Mouse (Mus musculus): ENCODE results near the gene Nt5e.

Nt5e gene

GRCm38 (mm10) chr9:88388826-88389225 is 61.8 kb downstream of the Nt5e start:
- DNase-seq (ENCODE audit: low read depth), result no peak

- DNase-seq (ENCODE audit: low read depth), result no peak
These were observed 67.9 kb downstream of the Nt5e start for GRCm38 (mm10) chr9:88394852-88395251.

- DNase-seq (ENCODE audit: low read depth), result peak; percentile 59
These were observed 71.5 kb downstream of the Nt5e start for GRCm38 (mm10) chr9:88398461-88398860.

- peak; percentile 52 for DNase-seq (ENCODE audit: low read depth)
These were observed 77.1 kb downstream of the Nt5e start for GRCm38 (mm10) chr9:88404088-88404487.

GRCm38 (mm10) chr9:88404515-88404914 is 77.5 kb downstream of the Nt5e start:
- no peak for DNase-seq (ENCODE audit: low read depth)

- no peak for DNase-seq (ENCODE audit: low read depth)
These were observed 83.0 kb downstream of the Nt5e start for GRCm38 (mm10) chr9:88409978-88410377.

GRCm38 (mm10) chr9:88416752-88417151 is 89.8 kb downstream of the Nt5e start:
- no peak for DNase-seq (ENCODE audit: low read depth)

Data from 416B (cell line).